Mouse (Mus musculus) cerebellum, adult 2 months (tissue): ENCODE data around the gene 1500009C09Rik. TPM values are rescaled to one million over a fixed set of nuclear protein-coding genes. Genes with fewer than 3 reads are reported as not detected.

Experiments
- DNase-seq, 2 experiments: peaks; one replicate each; pipeline ENCODE4 v3.0.0; 2021
- H3K27ac ChIP-seq: fragments of 200-500 bp; 2 replicates; pipeline ENCODE4 v1.5.1; 2012; ENCODE audit warnings: low read length, control low read depth, inconsistent platforms; ENCODE audit not compliant: insufficient read depth
- H3K27me3 ChIP-seq: fragments of 200-500 bp; 2 replicates; pipeline ENCODE4 v1.6.1; 2012; ENCODE audit warnings: inconsistent platforms, mild to moderate bottlenecking, low read length, moderate library complexity; ENCODE audit not compliant: control insufficient read depth, insufficient read depth
- H3K4me1 ChIP-seq: fragments of 200-500 bp; 2 replicates; pipeline ENCODE4 v1.6.1; 2011; ENCODE audit warnings: low read length; ENCODE audit not compliant: control insufficient read depth, insufficient read depth
- H3K4me3 ChIP-seq: fragments of 200-500 bp; replicated peaks from 2 replicates; pipeline ENCODE3; 2011; ENCODE audit warnings: mild to moderate bottlenecking, low read depth, low read length, control low read depth; ENCODE audit not compliant: insufficient read depth
- CTCF ChIP-seq: fragments of 200-500 bp; IDR thresholded peaks from 2 replicates; pipeline ENCODE4 v1.5.1; 2011; ENCODE audit warnings: low read depth, mild to moderate bottlenecking, control low read depth, low read length, moderate library complexity, borderline replicate concordance; ENCODE audit not compliant: insufficient read depth
- POLR2A ChIP-seq: fragments of 200-500 bp; IDR thresholded peaks from 2 replicates; pipeline ENCODE4 v1.6.1; 2011; ENCODE audit warnings: low read length, control low read depth, borderline replicate concordance; ENCODE audit not compliant: insufficient read depth
- WGBS: fragments of 180-500 bp; shearing (Covaris S2); methylation state at CpG from one replicate; pipeline ENCODE4 v1.1.7; 2018; 5-methylcytosine and 5-hydroxymethylcytosine counted together
- polyA plus RNA-seq: library from polyadenylated mRNA; depleted of rRNA; stranded (reverse); fragments of >200 nt; gene quantifications from 2 replicates; pipeline ENCODE4 v1.2.3, GENCODE M21; 2012

The 1500009C09Rik gene
- polyA plus RNA-seq, 1 experiment = 218 TPM

GRCm38 (mm10) chr15:82247131-82247776, 4.9 kb upstream of the 1500009C09Rik start:
- Histone ChIP-seq H3K4me3 (no peak overlapping the region), H3K27ac (no peak overlapping the region), H3K27me3 (no peaks in the 10 kb centered on the region), H3K4me1 (no peaks in the 10 kb centered on the region)
- 84% methylated on average over 3 of the region's 3 CpGs for WGBS
- TF ChIP-seq CTCF (no peak), POLR2A (no peak)
- DNase-seq = no peak

DNA sequence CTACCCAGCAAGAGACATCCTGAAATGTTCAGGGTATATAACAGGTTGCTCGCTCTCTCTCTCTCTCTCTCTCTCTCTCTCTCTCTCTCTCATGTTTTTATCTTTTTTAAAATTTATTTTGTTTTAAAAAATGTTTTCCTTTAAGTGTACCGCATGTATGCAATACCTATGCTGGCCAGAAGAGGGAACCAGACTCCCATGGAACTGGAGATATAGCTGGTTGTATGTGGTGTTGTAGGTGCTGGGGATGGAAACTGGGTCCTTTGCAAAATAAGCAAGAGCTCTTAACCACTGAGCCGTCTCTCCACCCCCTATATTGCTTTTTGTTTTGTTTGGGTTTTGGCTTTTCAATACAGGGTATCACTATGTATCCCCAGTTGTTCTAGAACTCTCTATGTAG, 618 bp upstream of the 1500009C09Rik start:
- H3K4me3 ChIP-seq = no peak overlapping the region
- 0 out of 2 replicates have a peak, but pooled peaks cover 11% of the 10 kb centered on the region for H3K4me1 ChIP-seq
- TF ChIP-seq CTCF (peak; percentile 13; the same call in 1 of the 2 replicates), POLR2A (no peak)
- no peak for DNase-seq
- no peaks in the 10 kb centered on the region for H3K27me3 ChIP-seq
- H3K27ac ChIP-seq = no peak overlapping the region
- 98% methylated on average over 3 of the region's 3 CpGs for WGBS

DNA sequence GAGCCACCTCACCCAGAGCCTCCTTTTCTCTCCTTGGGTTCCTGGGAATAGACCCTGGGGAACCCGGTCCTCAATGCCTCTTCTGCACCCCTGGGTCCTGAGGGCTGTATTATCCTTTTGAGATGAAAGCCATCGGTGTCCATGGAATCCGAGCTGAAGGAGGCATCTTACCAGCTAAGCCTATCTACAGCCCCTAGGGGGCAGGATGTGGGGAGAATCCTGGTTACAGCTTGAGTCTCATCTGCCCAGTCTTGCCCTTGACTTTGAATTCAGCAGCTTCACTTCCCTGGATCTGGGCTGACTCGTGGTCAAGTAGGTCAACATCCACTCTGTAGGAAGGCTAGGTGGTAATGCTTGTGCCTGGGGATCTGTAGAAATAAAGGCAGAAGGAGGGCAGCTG, 3.1 kb downstream of the 1500009C09Rik start:
- Histone ChIP-seq H3K4me3 (no peak overlapping the region), H3K27me3 (no peaks in the 10 kb centered on the region), H3K4me1 (0 out of 2 replicates have a peak, but pooled peaks cover 11% of the 10 kb centered on the region), H3K27ac (peak overlapping the region; percentile 38)
- TF ChIP-seq CTCF = peak; percentile 34; the same call in 1 of the 2 replicates
- TF ChIP-seq POLR2A = no peak
- WGBS = 35% methylated on average over 4 of the region's 4 CpGs
- peak in 1 of 2 experiments; percentile 35 for DNase-seq

GRCm38 (mm10) chr15:82255944-82256383, 3.8 kb downstream of the 1500009C09Rik start:
- Histone ChIP-seq H3K27me3 (no peaks in the 10 kb centered on the region), H3K27ac (peak overlapping the region; percentile 38; the same call in 1 of the 2 replicates), H3K4me1 (0 out of 2 replicates have a peak, but pooled peaks cover 11% of the 10 kb centered on the region), H3K4me3 (peak overlapping the region; percentile 58)
- peak; percentile 77 to 85 for DNase-seq
- TF ChIP-seq CTCF = no peak; the same call in 1 of the 2 replicates
- no peak for TF ChIP-seq POLR2A
- WGBS = 12% methylated on average over 10 of the region's 10 CpGs

DNA sequence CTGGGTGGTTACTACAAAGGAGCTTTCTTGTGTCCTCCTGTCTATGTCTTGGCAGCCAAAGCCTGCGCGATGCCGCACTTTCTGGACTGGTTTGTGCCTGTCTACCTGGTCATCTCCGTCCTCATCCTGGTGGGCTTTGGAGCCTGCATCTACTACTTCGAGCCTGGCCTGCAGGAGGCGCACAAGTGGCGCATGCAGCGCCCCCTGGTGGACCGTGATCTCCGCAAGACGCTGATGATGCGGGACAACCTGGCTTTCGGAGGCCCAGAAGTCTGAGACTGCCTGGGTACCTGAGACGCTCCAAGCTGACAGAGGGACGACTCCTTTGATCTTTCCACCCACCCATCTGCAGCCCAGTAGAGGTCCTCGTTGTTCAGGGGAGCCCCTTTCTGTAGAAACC, 7.3 kb downstream of the 1500009C09Rik start:
- no peaks in the 10 kb centered on the region for H3K27me3 ChIP-seq
- 16% methylated on average over 16 of the region's 16 CpGs for WGBS
- H3K4me1 ChIP-seq = 0 out of 2 replicates have a peak, but pooled peaks cover 11% of the 10 kb centered on the region
- TF ChIP-seq POLR2A (no peak), CTCF (peak; percentile 96)
- no peak overlapping the region for H3K4me3 ChIP-seq
- no peak overlapping the region for H3K27ac ChIP-seq
- DNase-seq = peak; percentile 58 to 73

GRCm38 (mm10) chr15:82266356-82266755, 14.2 kb downstream of the 1500009C09Rik start:
- Histone ChIP-seq H3K4me1 (peaks cover 32% of the 10 kb centered on the region), H3K4me3 (no peak overlapping the region), H3K27ac (no peak overlapping the region), H3K27me3 (no peaks in the 10 kb centered on the region)
- WGBS = 7% methylated on average over 6 of the region's 6 CpGs
- TF ChIP-seq POLR2A (no peak), CTCF (peak; percentile 90)
- DNase-seq = peak; percentile 62 to 82

- TF ChIP-seq CTCF = no peak
- no peak for TF ChIP-seq POLR2A
- WGBS = 33% methylated on average over 3 of the region's 3 CpGs
- H3K27me3 ChIP-seq = no peaks in the 10 kb centered on the region
- peak in 1 of 2 experiments; percentile 21 for DNase-seq
- peaks cover 48% of the 10 kb centered on the region for H3K4me1 ChIP-seq
- H3K4me3 ChIP-seq = no peak overlapping the region
- peak overlapping the region; percentile 15; the same call in 1 of the 2 replicates for H3K27ac ChIP-seq
These were observed 16.0 kb downstream of the 1500009C09Rik start for GRCm38 (mm10) chr15:82268185-82268584.

DNA sequence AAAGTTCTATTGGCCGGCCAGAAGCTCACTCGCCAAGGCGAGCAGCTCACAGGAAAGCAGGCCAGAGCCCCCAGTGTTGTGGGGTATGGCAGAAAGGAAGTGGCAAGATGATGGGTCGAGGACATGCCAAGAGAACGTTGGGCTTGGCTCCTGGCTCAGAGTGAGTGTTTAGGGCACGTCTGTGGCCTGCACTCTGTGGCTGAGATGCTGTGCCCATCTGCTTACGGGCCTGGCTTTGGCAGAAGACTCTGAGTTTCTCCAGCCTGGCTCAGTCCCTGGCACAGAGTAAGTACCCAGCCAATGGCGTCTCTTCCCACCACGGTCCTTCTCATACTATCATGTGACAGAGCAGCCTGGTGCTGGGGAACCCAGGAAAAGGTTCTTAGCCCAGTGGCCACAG, 16.6 kb downstream of the 1500009C09Rik start:
- TF ChIP-seq CTCF (no peak), POLR2A (no peak)
- H3K27me3 ChIP-seq = no peaks in the 10 kb centered on the region
- DNase-seq = peak; percentile 67 to 85
- peaks cover 49% of the 10 kb centered on the region for H3K4me1 ChIP-seq
- peak overlapping the region; percentile 15 for H3K27ac ChIP-seq
- no peak overlapping the region for H3K4me3 ChIP-seq
- WGBS = 5% methylated on average over 9 of the region's 9 CpGs
